Mouse (Mus musculus): ENCODE measurements around the gene Fam89a. TPM values are rescaled to one million over a fixed set of nuclear protein-coding genes. Genes with fewer than 3 reads are reported as not detected.

Gene Fam89a
- total RNA-seq, 4 experiments from 2014 or later, result 0.56 to 1.2 (median 0.73) TPM

Other genes with a start within 250 kb of the Fam89a start
- gene Cog2, start 231.1 kb downstream of the Fam89a start, total RNA-seq (2022), result 10 to 100 TPM; 42.8 to 48.9 (median 47.1) TPM
- gene Agt, start 182.1 kb downstream of the Fam89a start, total RNA-seq (2022), result 10 to 100 TPM; 22.3 to 34.0 (median 30.1) TPM
- under 1 TPM in 2 of 4 experiments, not detected in 2; 0.12 to 0.14 TPM for gene Capn9, start 175.7 kb downstream of the Fam89a start, total RNA-seq (2022)
- gene 2310022B05Rik, start 88.5 kb downstream of the Fam89a start, total RNA-seq (2022), result 10 to 100 TPM; 69.6 to 81.2 (median 75.2) TPM
- gene Ttc13, start 29.8 kb downstream of the Fam89a start, total RNA-seq (2022), result 10 to 100 TPM; 42.9 to 55.7 (median 47.1) TPM
- 10 to 100 TPM; 13.3 to 17.5 (median 15.2) TPM for gene Arv1, start 29.7 kb downstream of the Fam89a start, total RNA-seq (2022)
- 1 to 10 TPM; 1.9 to 2.3 (median 2.1) TPM for gene Trim67, start 41.3 kb upstream of the Fam89a start, total RNA-seq (2022)
- gene Gnpat, start 111.2 kb upstream of the Fam89a start, total RNA-seq (2022), result 10 to 100 TPM; 55.9 to 63.9 (median 62.1) TPM
- 10 to 100 TPM; 18.2 to 23.4 (median 21.0) TPM for gene 2810004N23Rik, start 111.3 kb upstream of the Fam89a start, total RNA-seq (2022)
- gene Exoc8, start 145.9 kb upstream of the Fam89a start, total RNA-seq (2022), result 10 to 100 TPM; 33.0 to 34.5 (median 33.3) TPM
- gene Sprtn, start 146.1 kb upstream of the Fam89a start, total RNA-seq (2022), result 10 to 100 TPM; 13.2 to 16.5 (median 15.3) TPM
- gene Egln1, start 197.5 kb upstream of the Fam89a start, total RNA-seq (2022), result 10 to 100 TPM; 56.4 to 58.7 (median 58.4) TPM

Data from layer of hippocampus, adult 8-10 months (tissue).